Mouse (Mus musculus): ENCODE data around the gene Gm21992.

DNA sequence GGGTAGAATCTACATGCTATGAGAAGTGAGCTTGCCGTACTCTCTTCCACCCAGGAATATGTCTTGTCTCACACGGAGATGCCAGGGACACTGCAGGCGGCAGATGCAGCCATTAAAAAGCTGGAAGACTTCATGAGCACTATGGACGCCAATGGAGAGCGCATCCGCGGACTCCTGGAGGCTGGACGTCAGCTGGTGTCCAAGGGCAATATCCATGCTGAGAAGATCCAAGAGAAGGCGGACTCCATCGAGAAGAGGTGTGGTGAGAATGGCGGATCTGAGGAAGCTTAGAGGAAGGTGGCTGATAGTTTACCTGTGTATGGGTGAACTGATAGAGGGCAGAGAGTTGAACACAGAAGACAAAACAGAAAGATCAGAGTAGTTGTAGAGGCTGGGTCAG is 72.4 kb downstream of the Gm21992 start:
- TF ChIP-seq GATA2 (IDR thresholded peaks at IDR 0.05; ENCODE audit: borderline replicate concordance, low read depth, low read length), result no peak
- no peak for TF ChIP-seq GATA1 (IDR thresholded peaks at IDR 0.05; ENCODE audit: borderline replicate concordance, low read length)
- TF ChIP-seq POLR2AphosphoS5 (IDR thresholded peaks at IDR 0.05; ENCODE audit: insufficient replicate concordance, low read depth, low read length), result no peak
